Mouse (Mus musculus) granulocyte monocyte progenitor cell, adult 5-6 weeks (primary cell): ENCODE measurements at regions not wholly inside any gene's neighbourhood (a gene's known extent, or its start where the extent isn't known, plus 50 kb on each side); places are given as distances from the start of the nearest gene placed in this dataset.
A peak's percentile ranks its signal among the peaks of the same experiment; 100 is the strongest.

Source experiments
- ATAC-seq: replicated peaks from 2 replicates; pipeline ENCODE4 v1.8.0; 2016; ENCODE audit warnings: mild to moderate bottlenecking, moderate TSS enrichment, inconsistent platforms; ENCODE audit not compliant: poor library complexity, severe bottlenecking

DNA sequence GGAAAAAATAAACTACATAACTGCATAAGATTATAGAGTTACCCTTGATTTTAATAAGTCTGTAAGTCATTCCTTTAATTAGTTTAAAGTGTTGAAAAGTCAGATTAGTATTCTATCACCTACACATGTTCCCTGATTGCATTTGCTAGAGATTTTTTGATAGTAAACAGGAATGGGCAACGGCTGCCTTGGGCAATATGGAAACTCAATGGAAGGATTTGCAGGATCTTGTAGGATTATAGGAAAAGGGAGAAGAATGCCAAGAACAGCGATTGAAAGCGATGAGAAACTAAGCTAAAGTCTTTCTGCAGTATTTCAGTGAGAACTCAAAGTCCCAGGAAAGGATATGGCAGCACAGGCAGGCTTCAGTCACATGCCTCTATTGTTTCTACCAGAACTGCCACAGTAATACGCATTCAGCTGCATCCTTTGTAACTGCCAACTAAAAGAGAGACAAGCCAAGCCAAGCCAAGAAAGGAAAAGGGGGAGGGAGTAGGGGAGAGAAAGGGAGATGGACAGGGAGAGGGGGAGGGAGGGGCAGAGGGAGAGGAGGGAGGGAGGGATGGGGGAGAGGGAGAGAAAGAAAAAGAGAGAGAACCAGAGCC, 340.3 kb downstream of the Kif16b start:
- ATAC-seq = no peak

DNA sequence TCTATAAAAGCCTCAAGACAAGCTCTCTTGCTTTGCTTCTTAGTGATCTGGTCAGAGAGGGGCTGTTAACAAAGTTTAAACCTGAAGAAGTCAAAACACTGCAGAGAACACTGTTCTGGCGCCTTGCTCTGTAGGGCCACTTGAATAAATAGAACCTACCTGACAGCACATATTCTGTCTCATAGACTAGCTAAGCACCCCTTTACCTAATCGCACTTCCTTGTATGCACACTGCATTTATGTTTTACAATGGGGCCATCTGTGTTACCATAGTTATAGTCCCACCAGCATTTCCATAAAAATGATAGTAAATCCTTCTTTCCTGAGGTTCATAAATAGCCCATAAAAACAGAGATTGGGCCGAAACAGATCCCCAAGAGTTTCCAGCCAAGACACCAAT, 340.9 kb downstream of the Kif16b start:
- ATAC-seq = no peak

DNA sequence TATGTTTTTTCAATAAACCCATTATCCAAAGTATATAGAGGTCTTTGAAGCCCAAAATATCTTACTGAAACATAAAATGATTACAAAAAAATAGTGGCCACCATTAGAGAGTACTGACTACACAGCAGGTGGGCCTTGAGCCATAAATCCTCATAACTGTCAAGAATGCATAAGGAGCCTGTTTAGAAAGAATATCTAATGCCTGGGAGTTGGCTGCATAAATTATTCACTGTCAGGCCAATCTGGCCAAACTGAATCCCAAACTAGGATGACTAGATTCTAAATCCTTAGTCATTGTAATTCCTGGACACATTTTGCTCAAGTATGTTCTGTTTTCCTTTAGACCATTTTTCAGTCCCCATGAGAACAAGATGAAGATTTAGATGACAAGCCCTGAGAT, 341.4 kb downstream of the Kif16b start:
- no peak for ATAC-seq

DNA sequence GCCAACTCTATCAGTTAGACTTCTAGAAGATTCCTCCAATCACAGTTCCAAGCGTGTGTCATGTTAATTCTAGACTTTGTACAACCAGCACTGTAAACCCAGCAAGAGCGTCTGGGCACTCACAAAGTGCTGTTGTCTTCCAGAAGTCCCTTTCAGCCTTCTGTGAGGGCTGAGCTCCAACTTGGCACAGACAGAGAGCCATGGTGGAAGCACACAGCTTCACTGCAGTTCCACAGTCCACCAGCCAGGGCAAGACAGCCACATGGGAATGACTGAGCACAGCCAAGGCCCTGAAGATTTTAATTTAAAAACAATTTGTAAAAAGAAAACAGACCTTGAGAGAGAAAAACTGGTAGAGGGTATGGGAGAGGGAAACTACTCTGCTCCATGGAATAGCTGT, 346.5 kb downstream of the Kif16b start:
- ATAC-seq = no peak

DNA sequence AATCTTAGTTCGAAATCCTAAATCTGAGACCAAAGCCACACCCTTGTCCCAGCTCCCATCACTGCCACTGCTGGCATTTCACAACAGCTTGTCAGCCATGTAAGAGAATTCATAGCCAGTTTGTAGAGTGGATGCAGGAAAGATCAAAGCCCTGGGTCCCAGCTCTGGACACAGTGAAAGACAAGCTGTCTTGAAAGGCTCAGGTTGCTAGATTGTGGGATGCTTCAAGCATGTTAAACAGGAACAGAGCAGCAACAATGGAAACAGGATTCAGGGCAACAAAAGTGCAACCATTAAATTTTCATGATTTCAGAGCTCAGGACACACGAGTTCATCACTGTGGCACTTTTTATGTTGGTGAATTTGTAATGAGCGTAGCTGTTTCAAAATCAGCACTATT, 349.6 kb downstream of the Kif16b start:
- ATAC-seq = no peak

DNA sequence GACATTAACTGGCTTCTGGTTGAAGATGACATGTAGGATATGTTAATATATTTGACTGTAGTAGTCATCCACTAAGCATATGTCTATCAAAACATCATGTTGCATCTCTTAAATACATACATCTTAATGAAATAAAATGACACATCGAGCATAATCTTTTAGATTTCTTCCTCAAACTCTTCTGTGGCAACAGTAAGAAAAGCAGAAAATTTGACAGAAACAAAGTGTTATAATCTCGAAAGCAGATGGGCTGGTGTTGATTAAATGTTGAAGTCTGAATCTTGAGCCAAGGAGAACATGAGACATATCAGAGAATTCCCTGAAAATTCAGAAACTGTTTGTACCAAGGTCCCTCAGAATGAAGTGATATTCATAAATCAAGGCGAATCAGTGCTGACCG, 352.6 kb downstream of the Kif16b start:
- no peak for ATAC-seq

DNA sequence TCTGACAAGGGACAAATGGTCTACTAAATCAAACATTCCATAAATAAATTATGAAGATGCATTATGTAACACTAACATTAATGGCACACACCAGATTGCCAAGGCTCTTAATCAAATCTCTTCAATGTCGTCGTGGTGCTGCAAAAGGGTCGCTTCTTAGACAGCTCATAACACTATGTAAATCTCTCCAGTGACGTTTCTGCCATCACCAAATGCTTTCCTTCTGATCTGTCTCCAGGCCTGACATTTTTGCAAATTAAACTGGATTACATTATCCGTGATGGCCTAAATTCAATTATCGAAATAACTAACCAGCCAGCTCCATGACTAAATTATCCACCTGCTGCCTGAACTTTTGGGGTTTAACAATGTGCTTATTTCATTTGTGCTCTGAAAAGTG, 356.4 kb downstream of the Kif16b start:
- ATAC-seq = no peak

DNA sequence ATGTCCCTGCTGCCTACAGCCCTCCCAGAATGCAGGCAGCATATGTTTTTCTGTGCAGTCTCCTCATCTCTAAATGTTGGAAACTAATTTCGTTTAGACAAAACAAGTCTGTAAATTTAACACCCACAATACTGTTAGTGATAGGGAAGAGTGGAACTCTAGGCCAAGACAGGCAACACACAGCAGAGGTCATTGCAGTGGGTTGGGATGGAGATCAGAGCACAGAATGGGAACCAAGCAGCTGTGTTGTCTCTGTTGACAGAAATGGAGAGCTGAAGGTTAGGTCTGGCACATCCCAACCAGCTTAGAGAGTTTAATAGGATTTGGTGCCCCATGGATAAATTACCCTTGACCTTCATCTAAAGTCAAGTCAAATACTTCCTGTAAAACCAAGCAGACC, 361.4 kb downstream of the Kif16b start:
- no peak for ATAC-seq

DNA sequence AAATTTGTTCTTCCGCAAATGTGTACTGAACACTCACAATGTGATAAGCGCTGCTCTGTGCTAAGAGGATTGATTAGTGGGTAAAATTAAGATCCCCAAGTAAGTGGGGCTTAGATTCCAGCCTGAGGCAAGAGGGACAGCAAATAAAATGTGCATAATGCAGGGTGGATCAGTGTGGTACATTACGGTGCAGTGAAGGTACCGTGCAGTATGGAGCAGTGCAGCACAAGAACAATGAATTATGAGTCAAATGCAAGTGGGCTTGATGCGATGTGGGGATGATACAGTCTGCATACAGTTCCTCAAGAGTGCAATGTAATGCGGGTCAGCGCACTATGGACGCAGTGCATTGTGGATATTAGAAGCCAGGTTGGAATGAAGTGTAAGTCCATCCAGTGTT, 367.8 kb downstream of the Kif16b start:
- 0 out of 2 replicates have a peak, but pooled peaks have one; percentile 25 for ATAC-seq

DNA sequence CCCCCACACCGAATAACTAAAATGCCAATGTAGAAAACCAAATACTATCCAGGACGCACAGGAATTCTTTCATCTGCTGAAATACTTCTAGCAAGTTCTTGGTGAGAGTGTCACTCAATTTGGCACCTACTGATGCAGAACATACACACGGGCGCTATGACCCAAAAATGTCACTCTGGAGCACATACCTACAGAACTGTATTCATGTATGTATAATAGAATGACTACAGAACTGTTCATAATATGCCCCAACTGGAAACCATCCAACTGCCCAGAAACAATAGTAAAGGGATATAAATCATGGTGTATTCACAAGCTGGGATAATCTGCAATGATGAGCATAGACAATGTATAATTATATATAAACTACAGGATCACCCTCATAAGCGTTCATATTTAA, 378.9 kb downstream of the Kif16b start:
- ATAC-seq = no peak

DNA sequence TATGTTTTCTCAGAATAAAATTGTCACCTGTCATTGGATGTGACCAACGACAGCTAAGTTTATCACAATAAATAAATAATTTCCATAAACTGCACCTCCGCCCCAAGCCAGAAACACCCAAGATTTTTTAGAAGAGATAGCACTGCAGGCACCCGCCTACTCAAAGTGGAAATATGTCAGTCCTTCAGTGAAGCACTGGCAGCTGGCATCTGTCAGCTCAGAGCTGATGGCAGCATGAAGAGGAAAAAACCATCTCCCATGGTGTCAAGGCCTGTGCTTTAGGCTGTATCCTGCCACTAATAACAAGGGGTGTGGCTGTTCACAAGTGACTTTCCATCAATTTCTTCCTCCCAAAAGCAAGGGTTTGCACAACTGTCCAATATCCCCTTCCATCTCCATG, 383.6 kb downstream of the Kif16b start:
- ATAC-seq = no peak

DNA sequence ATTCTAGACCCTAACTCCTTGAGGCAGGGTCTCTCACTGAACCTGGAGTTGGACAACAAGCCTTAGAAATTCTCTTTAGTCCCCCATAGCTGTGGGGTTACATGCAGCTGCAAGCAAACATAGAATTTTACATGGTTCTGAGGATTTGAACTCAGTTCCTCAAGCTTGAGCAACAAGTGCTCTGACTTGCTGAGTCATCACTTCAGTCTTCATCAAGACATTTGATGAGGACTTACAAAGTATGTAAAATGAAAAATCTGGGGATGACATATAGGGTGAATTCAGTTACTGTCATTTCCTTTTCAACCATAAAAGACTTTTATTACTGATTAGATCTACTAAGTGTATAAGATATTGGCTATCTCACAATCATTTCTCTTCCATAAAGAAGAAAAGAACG, 396.1 kb downstream of the Kif16b start:
- no peak for ATAC-seq
